Mouse (Mus musculus) thymus, adult 2 months (tissue): ENCODE data around the gene Smg6.

ENCODE experiments used
- CTCF ChIP-seq: fragments of 200-500 bp; IDR thresholded peaks from 2 replicates; pipeline ENCODE4 v1.5.1; 2012; ENCODE audit warnings: mild to moderate bottlenecking, control low read depth, low read length, moderate library complexity, borderline replicate concordance; ENCODE audit not compliant: control insufficient read depth, poor library complexity, insufficient read depth; ENCODE audit errors: extremely low read depth
- POLR2A ChIP-seq: fragments of 200-500 bp; IDR thresholded peaks from 2 replicates; pipeline ENCODE4 v1.6.1; 2012; ENCODE audit warnings: mild to moderate bottlenecking, low read length, control low read depth, moderate library complexity; ENCODE audit not compliant: control insufficient read depth, poor library complexity, insufficient read depth; ENCODE audit errors: extremely low read depth

GRCm38 (mm10) chr11:75150346-75150745 lies 224.7 kb downstream of the Smg6 start:
- TF ChIP-seq CTCF, result no peak
- TF ChIP-seq POLR2A, result no peak
